Mouse (Mus musculus): Measurements from ENCODE around the gene Orc4. TPM values are rescaled to one million over a fixed set of nuclear protein-coding genes. Genes with fewer than 3 reads are reported as not detected.
"Not testable (repeated sequence)": the region's sequence is repeated elsewhere in the genome, so short reads cannot be mapped to it uniquely, and the experiment has no call there.

Orc4 gene
- polyA plus RNA-seq, 1 experiment, result 21.7 TPM

GRCm38 (mm10) chr2:48895186-48895585 is 54.9 kb downstream of the Orc4 start:
- no peaks in the 10 kb centered on the region for H3K36me3 ChIP-seq (ENCODE audit: control insufficient read depth, insufficient read depth, low read length)
- DNase-seq, result no peak
- TF ChIP-seq CTCF (IDR thresholded peaks at IDR 0.05; ENCODE audit: borderline replicate concordance, control insufficient read depth, extremely low read depth, insufficient read depth, low read length, poor library complexity) (no peak), POLR2A (IDR thresholded peaks at IDR 0.05; ENCODE audit: control insufficient read depth, extremely low read depth, insufficient read depth, low read length, poor library complexity) (no peak)
- WGBS, result 95% methylated on average over 3 of the region's 3 CpGs
- no peak overlapping the region for H3K27ac ChIP-seq (ENCODE audit: control insufficient read depth, insufficient read depth, low read length)
- no peaks in the 10 kb centered on the region for H3K4me1 ChIP-seq (replicated peaks; ENCODE audit: control insufficient read depth, insufficient read depth, low read length)
- H3K27me3 ChIP-seq (ENCODE audit: control insufficient read depth, insufficient read depth, low read length), result no peaks in the 10 kb centered on the region
- no peak overlapping the region for H3K4me3 ChIP-seq (ENCODE audit: control insufficient read depth, insufficient read depth, low read length)

GRCm38 (mm10) chr2:48885945-48886344 is 64.1 kb downstream of the Orc4 start:
- Histone ChIP-seq H3K27ac (ENCODE audit: control insufficient read depth, insufficient read depth, low read length) (no peak overlapping the region), H3K27me3 (ENCODE audit: control insufficient read depth, insufficient read depth, low read length) (no peaks in the 10 kb centered on the region), H3K4me1 (replicated peaks; ENCODE audit: control insufficient read depth, insufficient read depth, low read length) (no peaks in the 10 kb centered on the region), H3K4me3 (ENCODE audit: control insufficient read depth, insufficient read depth, low read length) (no peak overlapping the region), H3K36me3 (ENCODE audit: control insufficient read depth, insufficient read depth, low read length) (no peaks in the 10 kb centered on the region)
- TF ChIP-seq POLR2A (IDR thresholded peaks at IDR 0.05; ENCODE audit: control insufficient read depth, extremely low read depth, insufficient read depth, low read length, poor library complexity), result no peak
- no peak for TF ChIP-seq CTCF (IDR thresholded peaks at IDR 0.05; ENCODE audit: borderline replicate concordance, control insufficient read depth, extremely low read depth, insufficient read depth, low read length, poor library complexity)
- peak; percentile 40 for DNase-seq

GRCm38 (mm10) chr2:48868199-48868913 is 81.7 kb downstream of the Orc4 start:
- DNase-seq, result no peak
- H3K36me3 ChIP-seq (ENCODE audit: control insufficient read depth, insufficient read depth, low read length), result no peaks in the 10 kb centered on the region
- H3K4me3 ChIP-seq (ENCODE audit: control insufficient read depth, insufficient read depth, low read length), result no peak overlapping the region
- TF ChIP-seq CTCF (IDR thresholded peaks at IDR 0.05; ENCODE audit: borderline replicate concordance, control insufficient read depth, extremely low read depth, insufficient read depth, low read length, poor library complexity) (no peak), POLR2A (IDR thresholded peaks at IDR 0.05; ENCODE audit: control insufficient read depth, extremely low read depth, insufficient read depth, low read length, poor library complexity) (no peak)
- WGBS, result 94% methylated on average over 5 of the region's 5 CpGs
- no peak overlapping the region for H3K27ac ChIP-seq (ENCODE audit: control insufficient read depth, insufficient read depth, low read length)
- no peaks in the 10 kb centered on the region for H3K4me1 ChIP-seq (replicated peaks; ENCODE audit: control insufficient read depth, insufficient read depth, low read length)
- no peaks in the 10 kb centered on the region for H3K27me3 ChIP-seq (ENCODE audit: control insufficient read depth, insufficient read depth, low read length)

- H3K36me3 ChIP-seq (ENCODE audit: control insufficient read depth, insufficient read depth, low read length); H3K27ac ChIP-seq (ENCODE audit: control insufficient read depth, insufficient read depth, low read length); DNase-seq; H3K27me3 ChIP-seq (ENCODE audit: control insufficient read depth, insufficient read depth, low read length); H3K4me3 ChIP-seq (ENCODE audit: control insufficient read depth, insufficient read depth, low read length); H3K4me1 ChIP-seq (replicated peaks; ENCODE audit: control insufficient read depth, insufficient read depth, low read length): not testable (repeated sequence)
- 95% methylated on average over 6 of the region's 6 CpGs for WGBS
Observed at GRCm38 (mm10) chr2:48865596-48865995, 84.5 kb downstream of the Orc4 start.

Other genes with a start within 250 kb of the Orc4 start
- 1.0 and 1.1 TPM in 2 replicates for gene Acvr2a, start 136.2 kb downstream of the Orc4 start, polyA plus RNA-seq (2012; rRNA removed)
- gene Mbd5, start 769 bp downstream of the Orc4 start, polyA plus RNA-seq (2012; rRNA removed), result 10.0 and 10.7 TPM in 2 replicates

All from thymus, adult 2 months (tissue).